Mouse (Mus musculus): Measurements from ENCODE around the gene Kcnj3.

DNA sequence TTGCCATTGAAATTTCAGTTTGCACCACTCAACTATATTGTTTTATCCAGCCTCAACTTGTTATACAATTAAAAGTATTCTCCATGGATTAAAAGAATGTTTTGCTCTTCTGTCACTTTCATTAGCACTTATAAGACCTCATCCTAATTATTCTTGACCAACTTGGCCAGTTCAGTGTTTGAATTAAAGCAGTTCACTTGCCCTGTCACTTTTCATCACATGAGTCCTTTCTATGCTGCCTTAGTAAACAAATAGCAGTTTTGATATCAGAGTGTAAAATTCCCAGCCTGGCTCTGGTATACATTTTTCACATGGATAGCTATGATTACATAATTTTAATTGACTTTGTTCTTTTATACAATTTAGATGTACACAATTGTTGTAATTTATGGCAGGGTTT lies 3.4 kb downstream of the Kcnj3 start:
- no peak for TF ChIP-seq CTCF (IDR thresholded peaks at IDR 0.05; ENCODE audit: insufficient read depth, low read length)
- no peak for TF ChIP-seq POLR2A (IDR thresholded peaks at IDR 0.05; ENCODE audit: borderline replicate concordance, extremely low read depth, low read depth, low read length)
